Mouse (Mus musculus): ENCODE results near the gene Pmfbp1. TPM values are rescaled to one million over a fixed set of nuclear protein-coding genes. Genes with fewer than 3 reads are reported as not detected.
"Not testable (repeated sequence)": the region's sequence is repeated elsewhere in the genome, so short reads cannot be mapped to it uniquely, and the experiment has no call there.

The Pmfbp1 gene
- not detected in 2 replicates for polyA plus RNA-seq (2012; rRNA removed)

- Histone ChIP-seq H3K27ac (ENCODE audit: insufficient read depth, low read depth, low read length) (no peak within 1 kb of the TSS), H3K27me3 (ENCODE audit: control insufficient read depth, insufficient read depth, low read length) (no peaks in the 10 kb centered on the region), H3K36me3 (ENCODE audit: control insufficient read depth, insufficient read depth, low read length) (no peaks in the 10 kb centered on the region), H3K4me3 (ENCODE audit: low read depth, low read length) (no peak within 1 kb of the TSS), H3K4me1 (ENCODE audit: control insufficient read depth, insufficient read depth, insufficient read length, low read length) (no peaks in the 10 kb centered on the region)
- TF ChIP-seq POLR2A (IDR thresholded peaks at IDR 0.05; ENCODE audit: low read depth, low read length) (no peak), CTCF (IDR thresholded peaks at IDR 0.05; ENCODE audit: extremely low read depth, insufficient read length, insufficient replicate concordance, low read depth, low read length) (no peak)
- 92% methylated on average over 6 of the region's 6 CpGs for WGBS
Observed at GRCm38 (mm10) chr8:109493727-109494126, at the start of gene Pmfbp1. TSS of gene Pmfbp1 (plus strand) at chr8:109494027.

DNA sequence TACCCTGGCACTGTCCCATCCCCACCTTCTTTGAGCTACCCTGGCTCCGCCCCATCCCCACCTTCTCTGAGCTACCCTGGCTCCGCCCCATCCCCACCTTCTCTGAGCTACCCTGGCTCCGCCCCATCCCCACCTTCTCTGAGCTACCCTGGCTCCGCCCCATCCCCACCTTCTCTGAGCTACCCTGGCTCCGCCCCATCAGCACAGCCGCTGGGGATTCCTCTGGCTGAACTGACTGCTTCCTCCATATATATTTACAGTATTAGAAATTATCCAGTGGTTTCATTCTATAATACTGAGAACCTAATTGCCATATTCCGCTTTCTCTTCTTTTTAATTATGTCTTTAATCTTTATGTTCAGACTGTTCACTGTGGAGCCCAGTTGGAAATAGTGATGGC, 46.9 kb upstream of the Pmfbp1 start:
- H3K27me3 ChIP-seq (ENCODE audit: control insufficient read depth, insufficient read depth, low read length); H3K4me1 ChIP-seq (ENCODE audit: control insufficient read depth, insufficient read depth, insufficient read length, low read length); H3K27ac ChIP-seq (ENCODE audit: insufficient read depth, low read depth, low read length); H3K4me3 ChIP-seq (ENCODE audit: low read depth, low read length); H3K36me3 ChIP-seq (ENCODE audit: control insufficient read depth, insufficient read depth, low read length): not testable (repeated sequence)
- 20% methylated on average over 7 of the region's 7 CpGs for WGBS

DNA sequence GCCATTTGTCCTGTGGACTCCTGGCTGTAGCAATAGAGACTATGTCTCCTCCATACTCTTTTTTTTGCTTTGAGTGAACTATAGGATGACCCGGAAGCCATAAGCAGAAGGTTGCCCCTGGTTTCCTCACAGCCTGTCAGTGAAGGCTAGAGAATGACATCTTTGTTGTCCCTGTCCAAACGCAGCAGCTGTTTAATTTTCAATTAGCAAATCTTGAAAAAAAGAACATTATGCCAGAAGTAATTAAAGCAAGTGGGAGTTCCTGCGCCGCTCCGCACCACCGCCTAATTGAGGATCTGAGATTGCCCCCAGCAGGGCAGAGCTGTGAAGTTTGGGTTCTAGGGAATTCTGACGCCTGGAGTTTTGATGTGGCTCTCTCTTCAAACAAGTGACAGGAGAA, 42.8 kb upstream of the Pmfbp1 start:
- WGBS = 69% methylated on average over 7 of the region's 7 CpGs
- H3K36me3 ChIP-seq (ENCODE audit: control insufficient read depth, insufficient read depth, low read length) = no peaks in the 10 kb centered on the region
- no peak for TF ChIP-seq POLR2A (IDR thresholded peaks at IDR 0.05; ENCODE audit: low read depth, low read length)
- no peak for TF ChIP-seq CTCF (IDR thresholded peaks at IDR 0.05; ENCODE audit: extremely low read depth, insufficient read length, insufficient replicate concordance, low read depth, low read length)

DNA sequence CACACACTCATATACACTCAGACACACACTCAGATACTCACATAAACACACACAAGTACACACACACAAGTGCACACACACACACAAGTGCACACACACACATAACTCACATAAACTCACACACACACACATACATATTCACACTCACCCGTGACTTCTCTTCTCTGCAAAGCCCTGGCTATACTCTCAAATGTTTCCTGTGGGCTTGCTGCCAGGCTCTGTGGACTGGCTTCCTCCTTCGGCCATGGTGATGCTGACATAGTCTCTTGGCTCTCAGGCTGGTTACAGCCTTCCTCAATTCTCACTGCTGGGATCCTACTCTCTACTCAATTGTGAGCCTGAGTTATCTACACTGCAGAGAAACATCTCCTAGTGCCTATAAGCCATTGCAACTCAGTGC, 38.7 kb upstream of the Pmfbp1 start:
- Histone ChIP-seq H3K4me3 (ENCODE audit: low read depth, low read length) (no peak overlapping the region), H3K27me3 (ENCODE audit: control insufficient read depth, insufficient read depth, low read length) (no peaks in the 10 kb centered on the region), H3K27ac (ENCODE audit: insufficient read depth, low read depth, low read length) (no peak overlapping the region), H3K36me3 (ENCODE audit: control insufficient read depth, insufficient read depth, low read length) (no peaks in the 10 kb centered on the region), H3K4me1 (ENCODE audit: control insufficient read depth, insufficient read depth, insufficient read length, low read length) (no peaks in the 10 kb centered on the region)
- 24% methylated on average over 2 of the region's 2 CpGs for WGBS
- TF ChIP-seq CTCF (IDR thresholded peaks at IDR 0.05; ENCODE audit: extremely low read depth, insufficient read length, insufficient replicate concordance, low read depth, low read length) = no peak
- TF ChIP-seq POLR2A (IDR thresholded peaks at IDR 0.05; ENCODE audit: low read depth, low read length) = no peak

More for the DNA sequence above, 42.8 kb upstream of the Pmfbp1 start:
- H3K27me3 ChIP-seq (ENCODE audit: control insufficient read depth, insufficient read depth, low read length) = no peaks in the 10 kb centered on the region
- no peaks in the 10 kb centered on the region for H3K4me1 ChIP-seq (ENCODE audit: control insufficient read depth, insufficient read depth, insufficient read length, low read length)
- H3K27ac ChIP-seq (ENCODE audit: insufficient read depth, low read depth, low read length) = no peak overlapping the region
- H3K4me3 ChIP-seq (ENCODE audit: low read depth, low read length) = no peak overlapping the region

DNA sequence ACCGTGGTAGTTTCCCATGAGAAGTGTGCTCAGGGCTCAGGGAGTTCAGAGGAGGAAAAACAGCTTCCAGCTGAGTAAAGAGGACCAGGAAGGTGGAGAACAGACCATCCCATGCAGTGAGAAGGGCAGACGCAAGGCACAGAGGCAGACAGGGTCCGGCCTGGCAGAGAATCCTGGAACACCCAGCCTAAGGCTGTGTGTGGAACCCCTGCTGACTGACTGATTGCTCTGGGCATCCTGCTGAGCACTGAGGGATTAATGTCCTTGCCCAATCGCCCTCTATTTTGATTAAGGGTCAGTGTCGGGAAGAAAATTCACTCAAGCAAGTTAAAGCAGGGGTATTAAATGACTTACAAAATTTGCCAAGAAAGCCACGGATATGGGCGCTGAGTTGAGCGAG, 36.4 kb upstream of the Pmfbp1 start:
- TF ChIP-seq CTCF (IDR thresholded peaks at IDR 0.05; ENCODE audit: extremely low read depth, insufficient read length, insufficient replicate concordance, low read depth, low read length) (no peak), POLR2A (IDR thresholded peaks at IDR 0.05; ENCODE audit: low read depth, low read length) (no peak)
- WGBS = 82% methylated on average over 8 of the region's 8 CpGs
- Histone ChIP-seq H3K27me3 (ENCODE audit: control insufficient read depth, insufficient read depth, low read length) (no peaks in the 10 kb centered on the region), H3K36me3 (ENCODE audit: control insufficient read depth, insufficient read depth, low read length) (no peaks in the 10 kb centered on the region), H3K4me1 (ENCODE audit: control insufficient read depth, insufficient read depth, insufficient read length, low read length) (no peaks in the 10 kb centered on the region), H3K4me3 (ENCODE audit: low read depth, low read length) (no peak overlapping the region), H3K27ac (ENCODE audit: insufficient read depth, low read depth, low read length) (no peak overlapping the region)

- Histone ChIP-seq H3K4me3 (ENCODE audit: low read depth, low read length) (peak overlapping the region; percentile 27), H3K27ac (ENCODE audit: insufficient read depth, low read depth, low read length) (no peak overlapping the region), H3K36me3 (ENCODE audit: control insufficient read depth, insufficient read depth, low read length) (no peaks in the 10 kb centered on the region), H3K4me1 (ENCODE audit: control insufficient read depth, insufficient read depth, insufficient read length, low read length) (no peaks in the 10 kb centered on the region), H3K27me3 (ENCODE audit: control insufficient read depth, insufficient read depth, low read length) (no peaks in the 10 kb centered on the region)
- WGBS = 59% methylated on average over 12 of the region's 12 CpGs
- TF ChIP-seq POLR2A (IDR thresholded peaks at IDR 0.05; ENCODE audit: low read depth, low read length) = no peak
- TF ChIP-seq CTCF (IDR thresholded peaks at IDR 0.05; ENCODE audit: extremely low read depth, insufficient read length, insufficient replicate concordance, low read depth, low read length) = no peak
Observed at GRCm38 (mm10) chr8:109458580-109458979, 35.2 kb upstream of the Pmfbp1 start.

GRCm38 (mm10) chr8:109463075-109463474, 30.8 kb upstream of the Pmfbp1 start:
- Histone ChIP-seq H3K4me1 (ENCODE audit: control insufficient read depth, insufficient read depth, insufficient read length, low read length) (no peaks in the 10 kb centered on the region), H3K4me3 (ENCODE audit: low read depth, low read length) (no peak overlapping the region), H3K27me3 (ENCODE audit: control insufficient read depth, insufficient read depth, low read length) (0 out of 2 replicates have a peak, but pooled peaks cover 4% of the 10 kb centered on the region), H3K36me3 (ENCODE audit: control insufficient read depth, insufficient read depth, low read length) (no peaks in the 10 kb centered on the region), H3K27ac (ENCODE audit: insufficient read depth, low read depth, low read length) (no peak overlapping the region)
- WGBS = 27% methylated on average over 2 of the region's 2 CpGs
- no peak for TF ChIP-seq CTCF (IDR thresholded peaks at IDR 0.05; ENCODE audit: extremely low read depth, insufficient read length, insufficient replicate concordance, low read depth, low read length)
- TF ChIP-seq POLR2A (IDR thresholded peaks at IDR 0.05; ENCODE audit: low read depth, low read length) = no peak

Data from small intestine, adult 2 months (tissue).